Mouse (Mus musculus) stomach, postnatal 0 days (tissue): ENCODE measurements around the gene Mrpl24.
"Not testable (repeated sequence)": the region's sequence is repeated elsewhere in the genome, so short reads cannot be mapped to it uniquely, and the experiment has no call there.

Experiments
- CTCF ChIP-seq: IDR thresholded peaks from 2 replicates; pipeline ENCODE4 v1.5.1; 2016; ENCODE audit warnings: antibody characterized with exemption, low read depth, mild to moderate bottlenecking, moderate library complexity
- EP300 ChIP-seq: optimal IDR thresholded peaks from 2 replicates; pipeline ENCODE3; 2016; ENCODE audit warnings: antibody characterized with exemption

DNA sequence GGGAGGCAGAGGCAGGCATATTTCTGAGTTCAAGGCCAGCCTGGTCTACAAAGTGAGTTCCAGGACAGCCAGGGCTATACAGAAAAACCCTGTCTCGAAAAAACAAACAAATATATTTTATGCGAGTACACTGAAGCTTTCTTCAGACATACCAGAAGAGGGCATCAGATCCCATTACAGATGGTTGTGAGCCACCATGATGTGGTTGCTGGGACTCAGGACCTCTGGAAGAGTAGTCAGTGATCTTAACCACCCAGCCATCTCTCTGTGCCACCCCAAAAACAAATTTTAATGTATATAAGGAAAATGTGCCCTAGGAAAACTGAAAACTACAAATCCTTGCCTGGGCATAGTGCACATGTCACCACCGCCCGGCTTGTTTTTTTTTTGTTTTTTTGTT is 31.9 kb upstream of the Mrpl24 start:
- peak; percentile 38 for TF ChIP-seq CTCF
- TF ChIP-seq EP300: not testable (repeated sequence)
